Mouse (Mus musculus): ENCODE measurements around the gene Letm1.

- TF ChIP-seq CTCF (conservative IDR thresholded peaks at IDR 0.05; ENCODE audit: insufficient read depth, insufficient read length, low read depth, low read length) (no peak), POLR2A (IDR thresholded peaks at IDR 0.05; ENCODE audit: low read depth, low read length) (no peak)
Measured at GRCm38 (mm10) chr5:33720852-33721490, 61.6 kb downstream of the Letm1 start.

All from kidney, adult 2 months (tissue).